Comparison of ENCODE assay signal across 8 mouse cellular contexts in genomic region chr9:110625350-110625908, GRCm38 (mm10). TPM values are rescaled to one million over a fixed set of nuclear protein-coding genes. Genes with fewer than 3 reads are reported as not detected.
DNase-seq lines count a peak whose midpoint lies in the region; ATAC-seq and TF ChIP-seq lines count a peak whose summit lies in the region.

No protein-coding gene starts in this region.

- peak overlapping the region; percentile 64 for H3K4me3 ChIP-seq in heart, embryonic 11.5 days (ENCODE audit: low read depth, low read length)
- H3K4me3 ChIP-seq in G1E (ENCODE audit: low read depth, low read length): peak overlapping the region; percentile 68; the same call in 1 of the 2 replicates
- H3K4me3 ChIP-seq in hindbrain, embryonic 10.5 days: peak overlapping the region; percentile 68
- peak overlapping the region; percentile 54 for H3K4me3 ChIP-seq in midbrain, embryonic 11.5 days (ENCODE audit: low read depth, low read length)

- H3K4me2 ChIP-seq in heart, embryonic 11.5 days: peak overlapping the region; percentile 99
- H3K4me2 ChIP-seq in midbrain, embryonic 11.5 days: peak overlapping the region; percentile 98

- no peak overlapping the region for H3K27ac ChIP-seq in heart, embryonic 11.5 days (ENCODE audit: low read depth, low read length)
- H3K27ac ChIP-seq in hindbrain, embryonic 10.5 days: peak overlapping the region; percentile 91
- H3K27ac ChIP-seq in midbrain, embryonic 11.5 days (ENCODE audit: low read depth, low read length): no peak overlapping the region

- 0 out of 2 replicates have a peak, but pooled peaks cover under 1% of the 10 kb centered on the region for H3K27me3 ChIP-seq in heart, embryonic 11.5 days (ENCODE audit: control insufficient read depth, insufficient read depth, low read length)
- no peaks in the 10 kb centered on the region for H3K27me3 ChIP-seq in G1E (ENCODE audit: insufficient read depth, low read length)
- peaks cover 19% of the 10 kb centered on the region for H3K27me3 ChIP-seq in hindbrain, embryonic 10.5 days (ENCODE audit: insufficient read depth, poor library complexity, severe bottlenecking)
- H3K27me3 ChIP-seq in midbrain, embryonic 11.5 days (ENCODE audit: control insufficient read depth, insufficient read depth, low read length): no peaks in the 10 kb centered on the region

- 67% methylated on average over 11 of the region's 11 CpGs for WGBS in heart, embryonic 11.5 days (ENCODE audit: insufficient replicate concordance)
- whole genome bisulfite sequencing in hindbrain, embryonic 10.5 days: 68% methylated on average over 11 of the region's 11 CpGs
- 67% methylated on average over 11 of the region's 11 CpGs for WGBS in midbrain, embryonic 11.5 days

- peak overlapping the region; percentile 76 for H3K9ac ChIP-seq in heart, embryonic 11.5 days (ENCODE audit: low read depth, low read length)
- H3K9ac ChIP-seq in midbrain, embryonic 11.5 days (ENCODE audit: low read length): peak overlapping the region; percentile 73

- intact Hi-C loops in heart, postnatal 10 days (cut with DNase I): no loop called here

- no peak for TF ChIP-seq CTCF in G1E (IDR thresholded peaks at IDR 0.05; ENCODE audit: low read depth, low read length)

- no peak for DNase-seq in heart, postnatal 10 days
- DNase-seq in G1E (ENCODE audit: low spot score): no peak
- DNase-seq in hindbrain, embryonic 10.5 days (ENCODE audit: low spot score): no peak
- peak; percentile 87 for DNase-seq in midbrain, embryonic 11.5 days (ENCODE audit: low spot score, missing footprints)
- no peak for DNase-seq in ovary, postnatal 36 days (ENCODE audit: low spot score)
- DNase-seq in layer of hippocampus, postnatal 25 days (ENCODE audit: extremely low spot score in 1 of 2, low spot score in 1 of 2): no peak
- DNase-seq in Muller cell, postnatal 12 days (ENCODE audit: inconsistent ontology term): no peak

- H3K9me3 ChIP-seq in heart, embryonic 11.5 days (replicated peaks; ENCODE audit: control insufficient read depth, low read length): no peaks in the 10 kb centered on the region
- H3K9me3 ChIP-seq in G1E (replicated peaks): no peaks in the 10 kb centered on the region
- H3K9me3 ChIP-seq in hindbrain, embryonic 10.5 days: no peaks in the 10 kb centered on the region
- H3K9me3 ChIP-seq in midbrain, embryonic 11.5 days (ENCODE audit: control insufficient read depth, low read length): no peaks in the 10 kb centered on the region

- ATAC-seq in heart, embryonic 11.5 days (replicated peaks; ENCODE audit: insufficient number of reproducible peaks, low FRiP score, low TSS enrichment): no peak
- no peak for ATAC-seq in G1E (ENCODE audit: extremely low read depth, insufficient number of reproducible peaks, low FRiP score, poor library complexity, severe bottlenecking)
- ATAC-seq in midbrain, embryonic 11.5 days (ENCODE audit: low FRiP score): no peak

- peaks cover 3% of the 10 kb centered on the region for H3K4me1 ChIP-seq in heart, embryonic 11.5 days (ENCODE audit: control insufficient read depth, insufficient read depth, low read length)
- H3K4me1 ChIP-seq in G1E (ENCODE audit: insufficient read depth, low read depth, low read length): peaks cover 31% of the 10 kb centered on the region
- peaks cover 28% of the 10 kb centered on the region for H3K4me1 ChIP-seq in hindbrain, embryonic 10.5 days (replicated peaks)
- peaks cover 13% of the 10 kb centered on the region for H3K4me1 ChIP-seq in midbrain, embryonic 11.5 days (ENCODE audit: control insufficient read depth, insufficient read depth, low read length)

- no peaks in the 10 kb centered on the region; the same call in 1 of the 2 replicates for H3K36me3 ChIP-seq in heart, embryonic 11.5 days (ENCODE audit: control insufficient read depth, insufficient read depth, low read length)
- H3K36me3 ChIP-seq in G1E (replicated peaks): peaks cover 100% of the 10 kb centered on the region
- peaks cover 29% of the 10 kb centered on the region for H3K36me3 ChIP-seq in hindbrain, embryonic 10.5 days
- H3K36me3 ChIP-seq in midbrain, embryonic 11.5 days (ENCODE audit: control insufficient read depth, insufficient read depth, low read length): 0 out of 2 replicates have a peak, but pooled peaks cover 3% of the 10 kb centered on the region

RNA-seq across cellular contexts. Expression of gene Nradd, which starts 1.2 kb away (rescaled TPM):
- polyA plus RNA-seq in heart, embryonic 11.5 days (2014; fragmentation: Nextera tagmentation; extraction: Ambion mirVana): 12.6 and 19.1 TPM in 2 replicates
- 1 to 10 TPM; 2.2 to 2.3 TPM for total RNA-seq in heart, postnatal 10 days (2021)
- total RNA-seq in G1E (2014; fragmentation: Nextera tagmentation) (1.3 TPM in 1 of 2 replicates, not detected in the other), G1E (2017) (5.8 and 7.3 TPM in 2 replicates)
- 1.8 and 2.2 TPM in 2 replicates for polyA plus RNA-seq in G1E (2012)
- 39.9 and 49.9 TPM in 2 replicates for polyA plus RNA-seq in hindbrain, embryonic 10.5 days (2016; fragmentation: Nextera tagmentation; extraction: Ambion mirVana)
- polyA plus RNA-seq in midbrain, embryonic 11.5 days (2014; fragmentation: Nextera tagmentation; extraction: Ambion mirVana): 20.7 and 22.8 TPM in 2 replicates
- 1 to 10 TPM; 1.6 to 1.9 TPM for total RNA-seq in layer of hippocampus, postnatal 25 days (2021)

RNA-seq across cellular contexts. Expression of gene Nbeal2, which starts 28.5 kb away (rescaled TPM):
- polyA plus RNA-seq in heart, embryonic 11.5 days (2014; fragmentation: Nextera tagmentation; extraction: Ambion mirVana): 1.4 and 1.6 TPM in 2 replicates
- 1 to 10 TPM; 8.3 to 8.7 TPM for total RNA-seq in heart, postnatal 10 days (2021)
- 26.1 and 37.4 TPM in 2 replicates for total RNA-seq in G1E (2014; fragmentation: Nextera tagmentation)
- 28.1 and 32.5 TPM in 2 replicates for total RNA-seq in G1E (2017)
- 56.7 and 64.7 TPM in 2 replicates for polyA plus RNA-seq in G1E (2012)
- polyA plus RNA-seq in hindbrain, embryonic 10.5 days (2016; fragmentation: Nextera tagmentation; extraction: Ambion mirVana): 1.4 and 1.7 TPM in 2 replicates
- polyA plus RNA-seq in midbrain, embryonic 11.5 days (2014; fragmentation: Nextera tagmentation; extraction: Ambion mirVana): 1.1 and 1.6 TPM in 2 replicates
- total RNA-seq in layer of hippocampus, postnatal 25 days (2021): 10 to 100 TPM in 1 of 2 experiments, 1 to 10 TPM in 1; 8.4 to 12.9 TPM

RNA-seq across cellular contexts. Expression of gene Ccdc12, which starts 30.9 kb away (rescaled TPM):
- 135 and 149 TPM in 2 replicates for polyA plus RNA-seq in heart, embryonic 11.5 days (2014; fragmentation: Nextera tagmentation; extraction: Ambion mirVana)
- total RNA-seq in heart, postnatal 10 days (2021): 10 to 100 TPM; 69.6 to 78.9 TPM
- 36.2 TPM in 2 replicates for total RNA-seq in G1E (2014; fragmentation: Nextera tagmentation)
- total RNA-seq in G1E (2017): 202 and 222 TPM in 2 replicates
- 331 and 365 TPM in 2 replicates for polyA plus RNA-seq in G1E (2012)
- polyA plus RNA-seq in hindbrain, embryonic 10.5 days (2016; fragmentation: Nextera tagmentation; extraction: Ambion mirVana): 173 and 180 TPM in 2 replicates
- 135 and 144 TPM in 2 replicates for polyA plus RNA-seq in midbrain, embryonic 11.5 days (2014; fragmentation: Nextera tagmentation; extraction: Ambion mirVana)
- total RNA-seq in layer of hippocampus, postnatal 25 days (2021): 10 to 100 TPM; 51.2 to 57.6 TPM

Comparison
In these comparisons a context has a peak if more than half of its experiments do, and no peak if none do; other contexts are left out.
1. RNA of gene Nbeal2, which starts 28.5 kb away (polyA plus RNA-seq): 56.7 to 64.7 TPM in G1E; 1.4 to 1.7 TPM in hindbrain, embryonic 10.5 days, 1.4 to 1.6 TPM in heart, embryonic 11.5 days and 1.1 to 1.6 TPM in midbrain, embryonic 11.5 days; every median in the first group is over 10 times any median in the second.
2. Peak in every context shown above with its lines, with median percentiles within 50 percentile points of each other: H3K4me3 ChIP-seq.